ENCODE assay signal across 26 mouse cellular contexts in genomic region chr1:163630291-163630812, GRCm38 (mm10).
"Had no signal": no experiment of that assay in that cellular context is flagged by ENCODE, and none has a peak within 500 bp of the region (broad histone marks: within the 10 kb centered on the region; RNA-seq: fewer than 3 reads in every experiment).

No protein-coding gene starts in this region.

- H3K4me1 ChIP-seq: heart, embryonic 12.5 days; hindbrain, embryonic 10.5 days; hindbrain, embryonic 12.5 days; kidney, embryonic 15.5 days; liver, embryonic 13.5 days; liver, embryonic 15.5 days had no signal

- ATAC-seq: hindbrain, embryonic 16.5 days; intestine, embryonic 16.5 days; liver, postnatal 0 days had no signal

- H3K4me2 ChIP-seq: heart, embryonic 12.5 days; hindbrain, embryonic 12.5 days; hindbrain, embryonic 14.5 days; kidney, embryonic 15.5 days; liver, embryonic 11.5 days; liver, embryonic 13.5 days; liver, embryonic 15.5 days had no signal

- H3K36me3 ChIP-seq: heart, embryonic 12.5 days; hindbrain, embryonic 10.5 days; hindbrain, embryonic 12.5 days; kidney, embryonic 15.5 days; liver, embryonic 13.5 days; liver, embryonic 15.5 days had no signal

- H3K9ac ChIP-seq: heart, embryonic 12.5 days; hindbrain, embryonic 12.5 days; hindbrain, embryonic 14.5 days; kidney, embryonic 15.5 days; liver, embryonic 13.5 days; liver, embryonic 15.5 days; liver, postnatal 0 days had no signal

- H3K27me3 ChIP-seq: heart, embryonic 12.5 days; hindbrain, embryonic 12.5 days; kidney, embryonic 15.5 days; liver, embryonic 13.5 days; liver, embryonic 15.5 days had no signal

- DNase-seq: gastrocnemius, postnatal 14 days; gastrocnemius, postnatal 36 days; heart, adult 11 months; heart, adult 2 months; heart, postnatal 10 days; heart, postnatal 4 days; kidney, adult 11 months; kidney, adult 2 months; kidney, adult 9 months; kidney, postnatal 14 days; kidney, postnatal 36 days; layer of hippocampus, adult 9-11 months; layer of hippocampus, postnatal 36 days; liver; liver, embryonic 13.5 days; liver, postnatal 0 days had no signal

- H3K4me3 ChIP-seq: heart, adult 2 months; heart, embryonic 12.5 days; hindbrain, embryonic 10.5 days; hindbrain, embryonic 12.5 days; kidney, embryonic 15.5 days; liver, embryonic 13.5 days; liver, embryonic 15.5 days had no signal

- H3K27ac ChIP-seq: heart, adult 2 months; hindbrain, embryonic 10.5 days; hindbrain, embryonic 12.5 days; hindbrain, embryonic 14.5 days; kidney, embryonic 15.5 days; kidney, postnatal 0 days; liver, embryonic 13.5 days; liver, embryonic 15.5 days had no signal

- H3K9me3 ChIP-seq: heart, embryonic 12.5 days; hindbrain, embryonic 10.5 days; hindbrain, embryonic 12.5 days; kidney, embryonic 15.5 days; liver, embryonic 13.5 days; liver, embryonic 15.5 days had no signal
